Mouse (Mus musculus): ENCODE results near the gene Tfg.

DNA sequence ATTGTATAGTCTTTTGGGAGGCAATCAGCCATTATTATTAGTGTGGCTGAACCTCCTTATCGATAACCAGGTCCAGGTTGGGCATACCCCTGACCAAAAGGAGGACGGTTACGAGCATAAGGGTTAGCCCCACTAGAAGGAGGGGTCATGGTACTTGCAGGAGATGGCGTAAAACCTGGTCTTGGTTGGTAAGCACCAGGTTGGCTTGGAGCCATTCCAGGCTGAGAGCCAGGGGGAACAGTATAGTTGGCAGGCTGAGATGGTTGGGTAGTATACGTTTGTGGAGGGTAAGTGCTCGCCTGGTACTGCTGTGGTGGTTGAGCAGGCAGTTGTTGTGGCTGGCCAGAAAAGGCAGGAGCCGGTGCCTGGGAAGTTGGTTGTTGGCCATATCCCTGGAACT is 26.5 kb downstream of the Tfg start:
- TF ChIP-seq CTCF (IDR thresholded peaks at IDR 0.05; ENCODE audit: low read depth, low read length) (no peak), POLR2A (IDR thresholded peaks at IDR 0.05; ENCODE audit: borderline replicate concordance, low read depth, low read length) (no peak)
